Mouse (Mus musculus) inflammation-experienced regulatory T-cells, adult 6 months (primary cell): Measurements from ENCODE around the gene Clec4a3. TPM values are rescaled to one million over a fixed set of nuclear protein-coding genes. Genes with fewer than 3 reads are reported as not detected.
"Not testable (repeated sequence)": the region's sequence is repeated elsewhere in the genome, so short reads cannot be mapped to it uniquely, and the experiment has no call there.

ENCODE experiments used
- ATAC-seq: one replicate; pipeline ENCODE4 v1.8.0; 2017
- polyA plus RNA-seq, 3 experiments: library from polyadenylated mRNA; unstranded; fragments of 100-300 nt; shearing (Covaris generic); gene quantifications; one replicate each; pipeline ENCODE4 v1.2.1; 2017

Clec4a3 gene
- polyA plus RNA-seq, result under 1 TPM in 2 of 3 experiments, not detected in 1; 0.53 to 0.72 TPM

DNA sequence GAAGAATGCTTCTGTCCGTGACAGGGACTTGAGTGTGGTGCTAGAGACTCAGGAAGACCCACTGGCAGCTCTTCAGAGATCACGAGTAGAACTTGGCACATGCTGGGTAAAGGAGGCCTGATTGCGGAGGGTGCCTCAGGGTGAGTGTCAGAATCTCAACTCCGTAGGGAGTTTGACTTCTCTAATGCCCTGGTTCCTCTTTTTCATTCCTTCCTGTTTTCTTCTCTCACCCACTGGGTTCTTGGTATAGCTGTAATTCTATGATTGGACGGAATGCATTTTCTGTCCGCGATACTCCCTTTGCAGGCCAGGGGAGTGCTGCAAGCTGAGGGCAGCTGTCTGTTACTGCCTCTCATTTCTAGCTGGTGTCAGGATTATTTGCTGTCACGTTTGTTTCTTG is at the start of gene Clec4a3:
Gene Clec4a3, plus strand, starts transcription at position 115 of the 400 bp plus-strand sequence.
- no peak for ATAC-seq

DNA sequence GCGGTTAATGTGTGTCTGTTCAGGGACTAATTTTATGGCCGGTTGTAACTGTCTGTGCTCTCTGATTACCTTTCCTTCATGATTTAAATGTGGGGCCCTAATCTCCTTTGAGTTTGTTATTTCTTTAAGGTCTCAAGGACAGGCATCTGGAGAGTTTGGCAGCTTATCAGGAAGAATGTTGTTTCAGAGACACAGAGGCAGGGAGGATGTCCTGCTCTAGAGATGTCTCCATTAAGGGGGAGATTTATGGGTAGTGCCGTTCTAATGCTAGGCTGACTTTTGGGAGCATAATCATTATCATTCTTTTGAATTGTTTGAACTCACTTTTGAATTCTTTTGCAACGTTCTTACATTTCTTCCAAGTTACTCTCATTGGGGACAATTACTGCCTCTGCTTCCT is 32.4 kb upstream of the Clec4a3 start:
- ATAC-seq, result no peak

DNA sequence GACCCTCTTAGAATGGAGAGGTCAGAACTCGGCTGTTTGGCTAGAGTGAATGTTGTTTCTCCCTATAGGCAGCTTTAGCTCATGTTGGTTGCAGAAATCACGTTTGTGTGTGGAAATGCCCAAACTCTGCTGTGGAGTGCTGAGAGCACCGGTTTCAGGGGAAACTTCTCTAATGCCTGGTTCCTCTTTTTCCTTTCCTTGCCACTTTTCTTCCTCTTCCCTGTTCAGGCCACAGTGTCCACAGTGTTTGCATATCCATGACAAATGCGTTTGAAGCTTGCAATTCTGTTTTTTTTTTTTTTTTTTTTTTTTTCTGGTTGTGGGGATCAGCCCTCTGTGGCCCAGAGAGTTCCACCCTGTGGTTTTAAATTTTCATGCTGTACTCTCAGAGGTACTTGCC is 30.9 kb upstream of the Clec4a3 start, which contains the start of gene Clec4a1:
Gene Clec4a1, plus strand, starts transcription at position 398 of the 400 bp plus-strand sequence.
- ATAC-seq, result no peak

DNA sequence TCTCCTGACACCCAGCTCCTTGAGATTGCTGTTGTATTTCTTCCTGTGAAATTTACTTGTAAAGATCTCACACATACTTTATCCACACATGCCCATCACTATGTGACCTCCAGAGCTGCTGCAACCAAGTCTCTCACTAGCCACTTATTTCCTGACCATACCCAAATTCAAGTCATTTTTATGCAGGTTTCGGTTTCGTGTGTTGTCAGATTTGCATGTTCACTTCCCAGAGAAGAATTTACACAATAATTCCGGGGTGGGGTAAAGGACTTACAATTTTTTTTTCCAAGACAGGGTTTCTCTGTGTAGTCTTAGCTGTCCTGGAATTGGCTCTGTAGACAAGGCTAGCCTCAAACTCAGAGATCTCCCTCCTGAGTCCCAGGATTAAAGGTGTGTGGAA is 17.5 kb upstream of the Clec4a3 start:
- no peak for ATAC-seq

DNA sequence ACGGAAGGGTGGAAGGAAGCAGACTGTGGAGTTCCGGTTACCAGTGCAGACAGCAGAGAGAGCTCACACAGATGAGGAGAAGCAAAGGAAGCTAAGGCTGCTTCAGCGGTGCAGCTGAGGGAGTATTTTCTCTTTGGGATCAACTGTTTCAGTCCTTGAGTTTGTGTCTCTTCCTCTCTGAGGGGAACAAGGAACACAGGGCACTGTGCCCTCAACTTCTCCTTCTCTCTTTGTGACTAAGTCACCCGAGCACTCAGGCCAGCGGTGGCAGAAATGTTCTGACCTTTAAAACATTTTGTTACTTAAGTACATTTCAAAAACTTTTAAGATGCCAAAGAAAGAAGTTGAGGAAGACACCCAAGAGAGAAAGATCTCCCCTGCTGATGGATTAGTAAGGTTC is 12.7 kb upstream of the Clec4a3 start:
- no peak for ATAC-seq

DNA sequence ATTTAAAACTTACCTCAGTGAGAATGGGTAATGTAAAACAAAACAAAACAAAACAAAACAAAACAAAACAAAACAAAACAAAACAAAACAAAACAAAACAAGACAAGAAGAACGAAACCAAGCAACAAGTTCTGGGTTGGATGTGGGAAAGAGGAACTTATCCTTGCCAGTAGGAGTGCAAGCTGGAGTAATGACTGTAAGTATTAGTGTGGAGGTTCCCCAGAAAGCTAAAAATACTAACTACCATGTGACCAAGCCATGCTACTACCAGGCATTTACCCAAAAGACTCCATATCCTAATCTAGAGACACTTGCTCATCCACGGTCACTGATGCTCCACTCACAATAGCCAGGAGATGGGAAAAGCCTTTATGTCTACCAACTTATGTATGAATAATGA is 5.6 kb upstream of the Clec4a3 start:
- ATAC-seq, result no peak

DNA sequence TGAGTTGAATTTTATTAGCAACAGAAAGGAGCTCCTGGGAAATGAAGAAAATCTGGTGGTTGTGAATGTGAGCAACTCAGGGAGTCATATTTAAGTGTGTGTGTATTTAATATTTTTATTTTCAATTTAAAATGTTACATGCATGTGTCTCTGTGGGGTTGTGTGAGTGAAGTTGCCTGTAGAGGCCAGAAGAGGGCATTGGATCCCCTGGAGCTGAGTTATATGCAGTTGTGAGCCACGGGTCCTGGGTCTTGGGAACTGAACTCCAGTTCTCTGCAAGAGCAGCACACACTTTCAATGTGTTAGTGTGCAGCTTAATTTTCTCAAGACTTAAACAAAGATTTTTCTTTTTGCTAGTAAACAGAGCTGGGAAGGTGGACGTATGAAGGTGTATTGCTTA is 12.2 kb downstream of the Clec4a3 start:
- no peak for ATAC-seq

DNA sequence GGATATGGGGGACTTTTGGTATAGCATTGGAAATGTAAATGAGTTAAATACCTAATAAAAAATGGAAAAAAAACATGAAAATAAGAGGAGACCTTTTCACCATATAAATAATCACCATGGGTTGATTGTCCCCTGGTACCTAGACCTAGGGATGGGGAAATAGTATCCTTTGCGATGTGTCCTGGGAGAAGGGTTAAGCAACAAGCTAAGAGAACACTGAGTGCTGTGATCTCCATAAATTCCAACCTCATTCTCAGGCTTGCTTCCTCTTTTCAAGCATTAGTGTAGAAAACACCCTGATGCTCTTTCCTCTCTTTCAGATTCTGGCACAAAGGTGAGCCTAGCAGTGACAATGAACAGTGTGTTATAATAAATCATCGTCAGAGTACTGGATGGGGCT is 16.7 kb downstream of the Clec4a3 start:
- no peak for ATAC-seq

DNA sequence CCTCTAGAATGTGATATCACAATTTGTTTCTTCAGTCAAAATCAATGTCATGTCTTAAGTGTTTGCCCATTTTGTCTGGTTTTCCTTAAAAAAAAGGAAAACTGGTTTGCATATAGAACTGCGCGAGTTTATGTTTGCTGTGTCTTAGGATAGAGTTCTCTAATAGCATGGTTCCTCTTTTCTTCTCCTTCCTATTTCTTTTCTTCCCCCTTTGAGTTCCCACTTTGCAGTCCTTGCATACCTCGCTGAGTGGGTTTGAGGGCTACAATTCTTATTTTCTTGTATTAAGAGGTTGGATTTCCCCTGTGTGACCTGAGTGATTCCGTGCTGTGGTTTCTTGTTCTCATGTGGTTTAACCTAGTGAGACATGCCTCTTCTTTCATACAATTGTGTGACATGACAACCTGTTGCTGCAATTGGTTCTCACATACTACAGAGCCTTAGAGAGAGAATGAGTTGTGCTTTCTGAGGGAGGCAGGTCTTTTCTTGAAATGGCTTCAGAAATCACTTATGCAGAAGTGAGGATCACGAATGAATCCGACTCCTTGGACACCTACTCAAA is 37.6 kb downstream of the Clec4a3 start, which contains the start of gene Clec4a4:
Gene Clec4a4, plus strand, starts transcription at position 492 of the 562 bp plus-strand sequence.
- no peak for ATAC-seq

DNA sequence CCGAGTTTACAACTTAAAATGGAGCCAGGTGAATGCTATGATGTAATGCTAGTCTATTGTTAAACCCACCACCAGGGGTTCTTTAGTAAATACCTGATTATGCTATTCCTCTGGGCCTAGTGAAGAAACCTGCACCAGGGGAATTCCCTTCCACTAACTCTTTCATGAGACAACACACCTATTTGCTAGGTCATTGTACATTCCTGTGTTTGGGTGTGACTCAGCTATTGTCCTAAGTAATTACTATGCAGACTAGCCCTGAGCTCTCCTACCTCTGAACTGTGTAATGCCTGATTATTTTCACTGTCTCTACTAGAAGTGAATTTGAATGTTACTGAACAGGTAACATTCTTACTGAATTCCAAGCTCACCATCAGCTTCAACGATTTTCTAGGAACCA is 52.4 kb downstream of the Clec4a3 start:
- not testable (repeated sequence) for ATAC-seq

DNA sequence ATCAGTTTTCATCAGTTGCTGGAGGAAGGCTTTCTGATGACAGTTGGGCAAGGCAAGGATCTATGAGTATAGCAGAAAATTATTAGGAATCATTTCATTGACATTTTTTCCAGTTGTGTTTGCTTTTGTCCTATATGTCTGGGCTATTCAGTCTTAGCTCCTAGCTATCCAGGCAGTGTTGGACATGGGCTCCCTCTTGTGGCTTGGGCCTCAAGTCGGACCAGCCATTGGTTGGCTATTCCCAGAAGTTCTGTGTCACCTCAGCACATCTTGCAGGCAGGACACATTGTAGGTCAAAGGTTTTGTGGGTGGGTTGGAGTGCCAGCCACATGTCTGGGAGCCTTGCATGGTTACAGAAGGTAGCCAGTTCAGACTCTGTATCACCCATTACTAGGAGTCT is 53.3 kb downstream of the Clec4a3 start:
- ATAC-seq, result no peak

Other genes with a start within 250 kb of the Clec4a3 start
- gene Nanog, start 245.0 kb upstream of the Clec4a3 start, polyA plus RNA-seq, result under 1 TPM in 1 of 3 experiments, not detected in 2; 0.16 TPM
- 10 to 100 TPM; 59.4 to 80.7 (median 70.8) TPM for gene Slc2a3, start 150.9 kb upstream of the Clec4a3 start, polyA plus RNA-seq
- gene Foxj2, start 132.6 kb upstream of the Clec4a3 start, polyA plus RNA-seq, result 10 to 100 TPM in 1 of 3 experiments, 1 to 10 TPM in 2; 6.6 to 10.9 (median 9.3) TPM
- gene C3ar1, start 96.4 kb upstream of the Clec4a3 start, polyA plus RNA-seq, result under 1 TPM; 0.24 to 0.46 (median 0.38) TPM
- 10 to 100 TPM; 36.9 to 60.8 (median 55.5) TPM for gene Necap1, start 78.0 kb upstream of the Clec4a3 start, polyA plus RNA-seq
- under 1 TPM in 2 of 3 experiments, not detected in 1; 0.79 to 0.99 TPM for gene Clec4a1, start 30.7 kb upstream of the Clec4a3 start, polyA plus RNA-seq
- under 1 TPM in 1 of 3 experiments, not detected in 2; 0.88 TPM for gene Clec4a4, start 37.9 kb downstream of the Clec4a3 start, polyA plus RNA-seq
- not detected for gene Clec4b1, start 97.4 kb downstream of the Clec4a3 start, polyA plus RNA-seq
- gene Clec4a2, start 153.9 kb downstream of the Clec4a3 start, polyA plus RNA-seq, result not detected
- not detected for gene Clec4b2, start 220.4 kb downstream of the Clec4a3 start, polyA plus RNA-seq